Mouse (Mus musculus) liver, embryonic 14.5 days (tissue): ENCODE results near the gene Gstm3. TPM values are rescaled to one million over a fixed set of nuclear protein-coding genes. Genes with fewer than 3 reads are reported as not detected.
A peak's percentile ranks its signal among the peaks of the same experiment; 100 is the strongest.
"Not testable (repeated sequence)": the region's sequence is repeated elsewhere in the genome, so short reads cannot be mapped to it uniquely, and the experiment has no call there.

Experiments
- ATAC-seq: fragments of 200-750 bp; cut with Nextera tagmentation; 2 replicates; pipeline ENCODE4 v1.8.0; 2017; ENCODE audit warnings: moderate number of reproducible peaks, mild to moderate bottlenecking, moderate library complexity; ENCODE audit not compliant: insufficient read depth
- DNase-seq, 3 experiments: peaks; one replicate each; pipeline ENCODE4 v3.0.0-alpha.2; 2012 to 2013; ENCODE audit warnings: low read depth in 3 of 3, low spot score in 3 of 3
- H3K27ac ChIP-seq: fragments of 300-500 bp; sonication (generic); 2 replicates; pipeline ENCODE4 v1.5.1; 2014; ENCODE audit warnings: moderate library complexity, mild to moderate bottlenecking, control low read depth, inconsistent platforms
- H3K27me3 ChIP-seq: fragments of 300-500 bp; sonication (generic); 2 replicates; pipeline ENCODE4 v1.6.1; 2014; ENCODE audit warnings: mild to moderate bottlenecking, low read length, moderate library complexity; ENCODE audit not compliant: control insufficient read depth, insufficient read depth
- H3K36me3 ChIP-seq: fragments of 300-500 bp; sonication (generic); replicated peaks from 2 replicates; pipeline ENCODE4 v1.6.1; 2014; ENCODE audit warnings: low read depth; ENCODE audit not compliant: control insufficient read depth, insufficient read depth
- H3K4me1 ChIP-seq, 2 experiments: fragments of 200-500 bp in 1 of 2; fragments of 300-500 bp in 1 of 2; sonication (generic) in 1 of 2; replicated peaks; 2 replicates each; pipeline ENCODE4 v1.6.1; 2012 to 2014; ENCODE audit warnings: antibody characterized with exemption in 1 of 2, inconsistent platforms in 1 of 2, low read length in 1 of 2; ENCODE audit not compliant: control insufficient read depth in 2 of 2, insufficient read depth in 2 of 2
- H3K4me2 ChIP-seq: fragments of 300-500 bp; sonication (generic); 2 replicates; pipeline ENCODE4 v1.6.1; 2014; ENCODE audit warnings: low read depth, mild to moderate bottlenecking, control low read depth, moderate library complexity
- H3K4me3 ChIP-seq, 2 experiments: fragments of 200-500 bp in 1 of 2; fragments of 300-500 bp in 1 of 2; sonication (generic) in 1 of 2; 2 replicates each; pipeline ENCODE4 v1.5.1; 2012 to 2014; ENCODE audit warnings: low read depth in 2 of 2, low read length in 2 of 2, mild to moderate bottlenecking in 2 of 2, control low read depth in 1 of 2, inconsistent platforms in 1 of 2, moderate library complexity in 1 of 2; ENCODE audit not compliant: insufficient read depth in 1 of 2
- H3K9ac ChIP-seq: fragments of 300-500 bp; sonication (generic); replicated peaks from 2 replicates; pipeline ENCODE4 v1.6.1; 2014; ENCODE audit warnings: mild to moderate bottlenecking, control low read depth, moderate library complexity
- H3K9me3 ChIP-seq: fragments of 300-500 bp; sonication (generic); 2 replicates; pipeline ENCODE4 v1.6.1; 2016; ENCODE audit warnings: low read length, mixed read lengths; ENCODE audit not compliant: control insufficient read depth
- CTCF ChIP-seq: IDR thresholded peaks from 2 replicates; pipeline ENCODE4 v1.5.1; 2016; ENCODE audit warnings: antibody characterized with exemption, low read depth, control low read depth
- EP300 ChIP-seq: IDR thresholded peaks from 2 replicates; pipeline ENCODE4 v1.6.1; 2016; ENCODE audit warnings: antibody characterized with exemption, low read depth
- WGBS: fragments of 180-500 bp; shearing (Covaris S2); extraction: QIAGEN DNeasy Blood & Tissue Kit; methylation state at CpG from one replicate; pipeline ENCODE4 v1.1.7; 2014; ENCODE audit not compliant: insufficient replicate concordance; 5-methylcytosine and 5-hydroxymethylcytosine counted together
- polyA plus RNA-seq, 2 experiments: library from polyadenylated mRNA; depleted of rRNA in 1 of 2; stranded (reverse) in 1 of 2; unstranded in 1 of 2; fragments of >200 nt; fragmentation: Nextera tagmentation in 1 of 2; extraction: Ambion mirVana in 1 of 2; gene quantifications; 2 replicates each; pipeline versions ENCODE4 v1.2.1 to v1.2.3; 2012 to 2014

Gene Gstm3
- 4.1 and 4.6 TPM in 2 replicates for polyA plus RNA-seq (2012; rRNA removed)
- polyA plus RNA-seq (2014; fragmentation: Nextera tagmentation; extraction: Ambion mirVana): 11.3 and 11.7 TPM in 2 replicates

- ATAC-seq: peak; percentile 48
- Histone ChIP-seq H3K4me3 (no peak within 1 kb of the TSS), H3K27me3 (no peaks in the 10 kb centered on the region), H3K9ac (no peak within 1 kb of the TSS), H3K27ac (no peak within 1 kb of the TSS), H3K9me3 (no peaks in the 10 kb centered on the region), H3K36me3 (no peaks in the 10 kb centered on the region), H3K4me1 (peaks cover 7 to 22% of the 10 kb centered on the region in 2 experiments), H3K4me2 (no peak within 1 kb of the TSS; the same call in 1 of the 2 replicates)
- TF ChIP-seq EP300: no peak
- no peak for TF ChIP-seq CTCF
- WGBS: 49% methylated on average over 13 of the region's 13 CpGs
- no peak for DNase-seq
Measured at GRCm38 (mm10) chr3:107968724-107969395, at the start of gene Gstm3. TSS of gene Gstm3 (minus strand) at chr3:107969283.

- H3K36me3 ChIP-seq: no peaks in the 10 kb centered on the region
- ATAC-seq: no peak
- no peak for DNase-seq
- H3K9ac ChIP-seq: peak overlapping the region; percentile 34; the same call in 1 of the 2 replicates
- no peaks in the 10 kb centered on the region for H3K9me3 ChIP-seq
- peak overlapping the region; percentile 66 for H3K4me2 ChIP-seq
- H3K4me3 ChIP-seq: peak overlapping the region; percentile 36 to 41
- 13% methylated on average over 14 of the region's 14 CpGs for WGBS
- TF ChIP-seq CTCF (no peak), EP300 (no peak)
- H3K4me1 ChIP-seq: peaks cover 0 to 17% of the 10 kb centered on the region in 2 experiments; a peak in 2 of 4 replicates
- no peak overlapping the region for H3K27ac ChIP-seq
- no peaks in the 10 kb centered on the region for H3K27me3 ChIP-seq
Measured at GRCm38 (mm10) chr3:108018190-108018820, 49.2 kb upstream of the Gstm3 start.

- Histone ChIP-seq H3K4me2 (peak within 1 kb of the TSS; percentile 66), H3K9ac (peak within 1 kb of the TSS; percentile 50), H3K36me3 (no peaks in the 10 kb centered on the region), H3K4me3 (peak within 1 kb of the TSS; percentile 47), H3K27me3 (no peaks in the 10 kb centered on the region), H3K9me3 (no peaks in the 10 kb centered on the region), H3K4me1 (peaks cover 0 to 16% of the 10 kb centered on the region in 2 experiments; a peak in 2 of 4 replicates), H3K27ac (no peak within 1 kb of the TSS)
- peak; percentile 90 for ATAC-seq
- DNase-seq: peak; percentile 68 to 69 (median 69)
- TF ChIP-seq EP300 (no peak), CTCF (peak; percentile 85)
- under 1% methylated on average over 31 of the region's 31 CpGs for WGBS
Measured at GRCm38 (mm10) chr3:108017473-108018189, 48.5 kb upstream of the Gstm3 start, which contains the start of gene Gstm1. TSS of gene Gstm1 (minus strand) at chr3:108017973.

GRCm38 (mm10) chr3:108016468-108016867 is 47.4 kb upstream of the Gstm3 start:
- not testable (repeated sequence) for DNase-seq, H3K9me3 ChIP-seq, ATAC-seq, H3K9ac ChIP-seq, H3K27ac ChIP-seq, H3K27me3 ChIP-seq, H3K36me3 ChIP-seq
- peak overlapping the region; percentile 66 for H3K4me2 ChIP-seq
- peak overlapping the region; percentile 18 to 47; a peak in 3 of 4 replicates for H3K4me3 ChIP-seq
- WGBS: 71% methylated on average over 5 of the region's 5 CpGs
- peaks cover 0 to 16% of the 10 kb centered on the region in 2 experiments; a peak in 2 of 4 replicates for H3K4me1 ChIP-seq

GRCm38 (mm10) chr3:108014974-108015346 is 45.9 kb upstream of the Gstm3 start:
- no peak overlapping the region; the same call in 1 of the 2 replicates for H3K4me2 ChIP-seq
- WGBS: 67% methylated on average over 2 of the region's 2 CpGs
- no peak overlapping the region for H3K27ac ChIP-seq
- no peaks in the 10 kb centered on the region for H3K36me3 ChIP-seq
- H3K27me3 ChIP-seq: no peaks in the 10 kb centered on the region
- no peak overlapping the region for H3K9ac ChIP-seq
- ATAC-seq: no peak
- H3K4me3 ChIP-seq: no peak overlapping the region
- peaks cover 0 to 16% of the 10 kb centered on the region in 2 experiments; a peak in 2 of 4 replicates for H3K4me1 ChIP-seq
- no peak for DNase-seq
- no peaks in the 10 kb centered on the region for H3K9me3 ChIP-seq
- TF ChIP-seq CTCF (no peak), EP300 (no peak)
